10 mouse cellular contexts compared by ENCODE assay signal in the genomic region with DNA sequence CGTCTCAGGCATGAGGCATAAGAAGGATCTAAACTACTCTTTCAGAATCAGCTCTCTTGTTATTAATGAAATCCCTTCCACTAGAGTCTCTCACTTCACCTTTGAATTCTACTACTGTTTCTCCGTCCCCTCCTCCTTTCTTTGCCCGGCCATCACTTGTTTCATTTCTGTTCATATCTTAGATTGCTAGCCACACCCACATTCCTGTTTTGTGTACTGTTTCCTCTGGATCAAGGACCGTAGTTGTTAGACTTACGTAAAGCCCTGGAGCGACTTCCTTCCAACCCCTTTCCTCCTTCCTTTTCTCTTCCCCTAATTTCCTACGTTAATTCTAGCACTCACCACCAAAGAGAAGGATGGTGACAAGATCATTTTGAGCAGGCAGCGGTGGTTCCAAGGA. TPM values are rescaled to one million over a fixed set of nuclear protein-coding genes. Genes with fewer than 3 reads are reported as not detected.
A peak's percentile ranks its signal among the peaks of the same experiment; 100 is the strongest.
DNase-seq lines count a peak whose midpoint lies in the region; ATAC-seq and TF ChIP-seq lines count a peak whose summit lies in the region.
"Had no signal": no experiment of that assay in that cellular context is flagged by ENCODE, and none has a peak within 500 bp of the region (broad histone marks: within the 10 kb centered on the region; RNA-seq: fewer than 3 reads in every experiment).

No protein-coding gene starts in this region.

- no peaks in the 10 kb centered on the region for H3K36me3 ChIP-seq in lung, embryonic 14.5 days (ENCODE audit: insufficient read depth)
- peaks cover 4% of the 10 kb centered on the region; the same call in 1 of the 2 replicates for H3K36me3 ChIP-seq in heart, embryonic 16.5 days (ENCODE audit: control insufficient read depth, insufficient read depth)
- H3K36me3 ChIP-seq in limb, embryonic 12.5 days = no peaks in the 10 kb centered on the region
- no peaks in the 10 kb centered on the region for H3K36me3 ChIP-seq in small intestine, adult 2 months (ENCODE audit: control insufficient read depth, insufficient read depth, low read length)

- peaks cover 31% of the 10 kb centered on the region for H3K4me1 ChIP-seq in lung, embryonic 14.5 days (ENCODE audit: insufficient read depth)
- peaks cover 37% of the 10 kb centered on the region for H3K4me1 ChIP-seq in heart, embryonic 16.5 days (ENCODE audit: control insufficient read depth, insufficient read depth, low read length)
- H3K4me1 ChIP-seq in limb, embryonic 12.5 days (replicated peaks) = peaks cover 38% of the 10 kb centered on the region
- peaks cover 24% of the 10 kb centered on the region for H3K4me1 ChIP-seq in small intestine, adult 2 months (ENCODE audit: control insufficient read depth, insufficient read depth, insufficient read length, low read length)

- no peak for ATAC-seq in lung, embryonic 14.5 days (ENCODE audit: insufficient read depth)
- ATAC-seq in heart, embryonic 16.5 days (replicated peaks; ENCODE audit: extremely low read depth, insufficient read depth, low FRiP score) = no peak
- no peak for ATAC-seq in limb, embryonic 12.5 days (ENCODE audit: insufficient number of reproducible peaks, insufficient read depth, low FRiP score, low TSS enrichment, low read depth)
- ATAC-seq: activated CD4-positive, CD25-positive, alpha-beta regulatory T cell, adult 4 months had no signal

- TF ChIP-seq CTCF in lung, embryonic 14.5 days (IDR thresholded peaks at IDR 0.05; ENCODE audit: low read depth) = no peak
- no peak for TF ChIP-seq CTCF in small intestine, adult 2 months (IDR thresholded peaks at IDR 0.05; ENCODE audit: extremely low read depth, insufficient read length, insufficient replicate concordance, low read depth, low read length)

- peak overlapping the region; percentile 89 for H3K27ac ChIP-seq in lung, embryonic 14.5 days (ENCODE audit: low read depth)
- peak overlapping the region; percentile 89 for H3K27ac ChIP-seq in heart, embryonic 16.5 days (ENCODE audit: low read length)
- H3K27ac ChIP-seq in limb, embryonic 12.5 days = no peak overlapping the region
- H3K27ac ChIP-seq in small intestine, adult 2 months (ENCODE audit: insufficient read depth, low read depth, low read length) = peak overlapping the region; percentile 96

- peak; percentile 60 for DNase-seq in lung, embryonic 14.5 days
- no peak for DNase-seq in lung, postnatal 14 days
- no peak for DNase-seq in urinary bladder, adult 18-20 months (ENCODE audit: low spot score in 2 of 2)
- no peak for DNase-seq in thymus, postnatal 14 days
- no peak for DNase-seq in right cerebral cortex, postnatal 4 days
- DNase-seq: gastrocnemius, postnatal 25 days had no signal

- H3K4me3 ChIP-seq in lung, embryonic 14.5 days (ENCODE audit: low read depth, low read length) = peak overlapping the region; percentile 67
- peak overlapping the region; percentile 92 for H3K4me3 ChIP-seq in heart, embryonic 16.5 days (ENCODE audit: low read length)
- H3K4me3 ChIP-seq in limb, embryonic 12.5 days (replicated peaks) = peak overlapping the region; percentile 48
- H3K4me3 ChIP-seq in small intestine, adult 2 months (ENCODE audit: low read depth, low read length) = peak overlapping the region; percentile 61

- H3K9ac ChIP-seq in lung, embryonic 14.5 days = peak overlapping the region; percentile 73
- H3K9ac ChIP-seq in heart, embryonic 16.5 days (ENCODE audit: low read length) = peak overlapping the region; percentile 87
- no peak overlapping the region for H3K9ac ChIP-seq in limb, embryonic 12.5 days (replicated peaks)

- WGBS in lung, embryonic 14.5 days = 25% methylated on average over 8 of the region's 8 CpGs
- 14% methylated on average over 8 of the region's 8 CpGs for WGBS in heart, embryonic 16.5 days
- WGBS in limb, embryonic 12.5 days = 23% methylated on average over 8 of the region's 8 CpGs
- whole genome bisulfite sequencing in small intestine, adult 2 months = 12% methylated on average over 8 of the region's 8 CpGs

- no peak for TF ChIP-seq POLR2A in small intestine, adult 2 months (IDR thresholded peaks at IDR 0.05; ENCODE audit: low read depth, low read length)

- H3K4me2 ChIP-seq in lung, embryonic 14.5 days = peak overlapping the region; percentile 72
- peak overlapping the region; percentile 76 for H3K4me2 ChIP-seq in heart, embryonic 16.5 days (ENCODE audit: low read depth, low read length)
- peak overlapping the region; percentile 65 for H3K4me2 ChIP-seq in limb, embryonic 12.5 days

- no peaks in the 10 kb centered on the region for H3K9me3 ChIP-seq in lung, embryonic 14.5 days (ENCODE audit: low read depth, low read length)
- H3K9me3 ChIP-seq in heart, embryonic 16.5 days (replicated peaks; ENCODE audit: control insufficient read depth, low read length) = peaks cover 6% of the 10 kb centered on the region; the same call in 1 of the 2 replicates
- peaks cover 5% of the 10 kb centered on the region; the same call in 1 of the 2 replicates for H3K9me3 ChIP-seq in limb, embryonic 12.5 days

- H3K27me3 ChIP-seq in lung, embryonic 14.5 days (ENCODE audit: insufficient read depth, low read length) = no peaks in the 10 kb centered on the region
- H3K27me3 ChIP-seq in heart, embryonic 16.5 days (ENCODE audit: control insufficient read depth, insufficient read depth, low read length) = no peaks in the 10 kb centered on the region
- H3K27me3 ChIP-seq in limb, embryonic 12.5 days = peaks cover 47% of the 10 kb centered on the region
- no peaks in the 10 kb centered on the region for H3K27me3 ChIP-seq in small intestine, adult 2 months (ENCODE audit: control insufficient read depth, insufficient read depth, low read length)

RNA-seq across cellular contexts. Expression of gene F11r, which starts 1.7 kb away (rescaled TPM):
- polyA plus RNA-seq in lung, embryonic 14.5 days (2014; fragmentation: Nextera tagmentation; extraction: Ambion mirVana) = 83.6 and 91.3 TPM in 2 replicates
- polyA plus RNA-seq in heart, embryonic 16.5 days (2015; fragmentation: Nextera tagmentation; extraction: Ambion mirVana) = 76.1 and 80.0 TPM in 2 replicates
- polyA plus RNA-seq in limb, embryonic 12.5 days (2016; fragmentation: Nextera tagmentation; extraction: Ambion mirVana) = 32.9 and 36.8 TPM in 2 replicates
- polyA plus RNA-seq in small intestine, adult 2 months (2012; rRNA removed) = 49.7 and 142 TPM in 2 replicates

RNA-seq across cellular contexts. Expression of gene Tstd1, which starts 20.4 kb away (rescaled TPM):
- polyA plus RNA-seq in lung, embryonic 14.5 days (2014; fragmentation: Nextera tagmentation; extraction: Ambion mirVana) = 2.0 and 3.4 TPM in 2 replicates
- 3.7 and 4.2 TPM in 2 replicates for polyA plus RNA-seq in heart, embryonic 16.5 days (2015; fragmentation: Nextera tagmentation; extraction: Ambion mirVana)
- polyA plus RNA-seq in limb, embryonic 12.5 days (2016; fragmentation: Nextera tagmentation; extraction: Ambion mirVana) = 7.5 and 7.7 TPM in 2 replicates
- 52.0 and 53.7 TPM in 2 replicates for polyA plus RNA-seq in small intestine, adult 2 months (2012; rRNA removed)

RNA-seq across cellular contexts. Expression of gene Usf1, which starts 28.0 kb away (rescaled TPM):
- 81.0 and 81.9 TPM in 2 replicates for polyA plus RNA-seq in lung, embryonic 14.5 days (2014; fragmentation: Nextera tagmentation; extraction: Ambion mirVana)
- 47.5 and 53.1 TPM in 2 replicates for polyA plus RNA-seq in heart, embryonic 16.5 days (2015; fragmentation: Nextera tagmentation; extraction: Ambion mirVana)
- 113 and 123 TPM in 2 replicates for polyA plus RNA-seq in limb, embryonic 12.5 days (2016; fragmentation: Nextera tagmentation; extraction: Ambion mirVana)
- polyA plus RNA-seq in small intestine, adult 2 months (2012; rRNA removed) = 55.0 and 87.8 TPM in 2 replicates

RNA-seq across cellular contexts. Expression of gene Arhgap30, which starts 50.3 kb away (rescaled TPM):
- polyA plus RNA-seq in lung, embryonic 14.5 days (2014; fragmentation: Nextera tagmentation; extraction: Ambion mirVana) = 0.91 and 1.6 TPM in 2 replicates
- polyA plus RNA-seq in heart, embryonic 16.5 days (2015; fragmentation: Nextera tagmentation; extraction: Ambion mirVana) = 3.5 and 7.5 TPM in 2 replicates
- polyA plus RNA-seq in limb, embryonic 12.5 days (2016; fragmentation: Nextera tagmentation; extraction: Ambion mirVana) = 0.75 and 0.91 TPM in 2 replicates
- 3.8 and 6.1 TPM in 2 replicates for polyA plus RNA-seq in small intestine, adult 2 months (2012; rRNA removed)
